Mouse (Mus musculus) adrenal gland, adult 18-20 months (tissue): ENCODE data around the gene Ccdc190. TPM values are rescaled to one million over a fixed set of nuclear protein-coding genes. Genes with fewer than 3 reads are reported as not detected.

Experiments
- DNase-seq, 2 experiments: peaks; one replicate each; pipeline ENCODE4 v3.0.0; 2021 to 2022; ENCODE audit warnings: low spot score in 2 of 2
- total RNA-seq, 2 experiments: library from RNA; stranded (reverse); gene quantifications; 1 replicate in 1 of 2; 2 replicates in 1 of 2; pipeline ENCODE4 v1.2.3; 2021

Gene Ccdc190
- total RNA-seq, 2 experiments from 2014 or later, result 0.23 to 0.29 TPM

- no peak for DNase-seq
Measured at GRCm38 (mm10) chr1:169932122-169932746, 3.8 kb downstream of the Ccdc190 start.

GRCm38 (mm10) chr1:169934005-169934725 lies 5.7 kb downstream of the Ccdc190 start:
- peak; percentile 32 to 44 for DNase-seq

- peak in 1 of 2 experiments; percentile 33 for DNase-seq
Measured at GRCm38 (mm10) chr1:169939345-169939744, 10.9 kb downstream of the Ccdc190 start.

GRCm38 (mm10) chr1:169946004-169946403 lies 17.6 kb downstream of the Ccdc190 start:
- DNase-seq, result no peak

GRCm38 (mm10) chr1:169947654-169948053 lies 19.2 kb downstream of the Ccdc190 start:
- DNase-seq, result no peak

- DNase-seq, result no peak
Measured at GRCm38 (mm10) chr1:169948280-169948679, 19.8 kb downstream of the Ccdc190 start.

- no peak for DNase-seq
Measured at GRCm38 (mm10) chr1:169948866-169949265, 20.4 kb downstream of the Ccdc190 start.

- no peak for DNase-seq
Measured at GRCm38 (mm10) chr1:169949981-169950380, 21.5 kb downstream of the Ccdc190 start.

- DNase-seq, result no peak
Measured at GRCm38 (mm10) chr1:169950651-169951050, 22.2 kb downstream of the Ccdc190 start.

- no peak for DNase-seq
Measured at GRCm38 (mm10) chr1:169951561-169951960, 23.1 kb downstream of the Ccdc190 start.

GRCm38 (mm10) chr1:169952636-169953035 lies 24.2 kb downstream of the Ccdc190 start:
- no peak for DNase-seq

GRCm38 (mm10) chr1:169953106-169953505 lies 24.7 kb downstream of the Ccdc190 start:
- no peak for DNase-seq

GRCm38 (mm10) chr1:169968792-169969515 lies 40.5 kb downstream of the Ccdc190 start, which contains the start of gene Hsd17b7:
TSS of gene Hsd17b7 (minus strand) at chr1:169969241.
- peak; percentile 92 to 94 for DNase-seq

GRCm38 (mm10) chr1:169969516-169969886 lies 41.1 kb downstream of the Ccdc190 start:
- DNase-seq, result no peak

GRCm38 (mm10) chr1:169970936-169971335 lies 42.5 kb downstream of the Ccdc190 start:
- no peak for DNase-seq

GRCm38 (mm10) chr1:169971998-169972397 lies 43.5 kb downstream of the Ccdc190 start:
- DNase-seq, result no peak

- DNase-seq, result no peak
Measured at GRCm38 (mm10) chr1:169977621-169978020, 49.2 kb downstream of the Ccdc190 start.

Other genes with a start within 250 kb of the Ccdc190 start
- 10 to 100 TPM; 45.4 to 52.3 TPM for gene Rgs4, start 181.0 kb upstream of the Ccdc190 start, total RNA-seq
- 10 to 100 TPM; 16.6 to 95.1 TPM for gene Hsd17b7, start 40.6 kb downstream of the Ccdc190 start, total RNA-seq
- 10 to 100 TPM; 16.3 to 23.5 TPM for gene Ddr2, start 182.1 kb downstream of the Ccdc190 start, total RNA-seq
- gene Uap1, start 246.3 kb downstream of the Ccdc190 start, total RNA-seq, result 10 to 100 TPM; 68.0 to 84.4 TPM